Mouse (Mus musculus) urinary bladder, postnatal 10 days (tissue): ENCODE data around the gene Asphd1.
"Not testable (repeated sequence)": the region's sequence is repeated elsewhere in the genome, so short reads cannot be mapped to it uniquely, and the experiment has no call there.

Experiments used
- DNase-seq: peaks from one replicate; pipeline ENCODE4 v3.0.0; 2022; ENCODE audit warnings: low spot score

The Asphd1 gene

GRCm38 (mm10) chr7:126950647-126951615, 1.5 kb upstream of the Asphd1 start:
- no peak for DNase-seq

DNA sequence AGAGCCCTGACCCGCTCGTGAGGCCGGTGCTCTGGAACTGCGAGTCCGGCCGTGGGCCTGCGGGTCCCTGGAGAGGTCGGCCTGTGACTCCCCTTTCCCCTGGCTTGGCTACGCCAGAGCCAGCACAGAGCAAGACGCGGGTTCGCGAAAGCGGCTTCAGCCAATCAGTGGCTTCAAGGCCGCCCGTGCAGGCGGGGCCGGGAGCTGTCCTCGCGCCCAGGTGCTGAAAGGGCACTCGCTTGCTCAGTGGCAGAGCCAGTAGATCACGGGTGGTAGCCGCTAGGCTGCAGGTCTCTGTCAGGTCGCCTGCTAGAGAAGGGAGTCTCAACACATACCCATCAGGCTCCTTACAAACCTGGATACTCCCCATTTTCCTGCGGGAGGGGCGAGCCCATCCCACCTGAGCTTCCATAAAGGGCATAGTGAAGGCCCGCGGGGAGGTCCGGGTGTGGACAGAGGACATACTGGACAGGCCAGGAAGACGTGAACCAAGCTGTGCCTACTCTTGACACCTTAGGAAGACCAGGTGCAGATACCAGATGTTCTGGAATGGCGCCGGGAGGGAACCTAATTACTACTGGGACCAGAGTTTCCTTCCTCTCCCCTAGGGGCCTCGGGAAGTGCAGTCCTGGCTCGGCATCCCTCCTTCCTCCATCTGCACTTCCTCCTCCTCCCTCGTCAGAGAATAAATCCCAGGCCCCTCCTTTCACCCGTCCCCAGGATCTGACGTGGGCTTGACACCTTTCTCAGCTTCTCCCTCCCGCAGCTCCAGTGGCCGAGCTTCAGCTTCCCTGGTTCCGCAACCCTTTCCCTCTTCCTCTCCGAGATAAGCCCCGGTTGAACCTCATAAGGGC, 638 bp upstream of the Asphd1 start, which contains the start of gene Sez6l2:
Gene Sez6l2 (plus strand): TSS at position 771 of the 854 bp plus-strand sequence.
- peak; percentile 64 for DNase-seq

- no peak for DNase-seq
Observed at GRCm38 (mm10) chr7:126948626-126949025, 756 bp downstream of the Asphd1 start.

DNA sequence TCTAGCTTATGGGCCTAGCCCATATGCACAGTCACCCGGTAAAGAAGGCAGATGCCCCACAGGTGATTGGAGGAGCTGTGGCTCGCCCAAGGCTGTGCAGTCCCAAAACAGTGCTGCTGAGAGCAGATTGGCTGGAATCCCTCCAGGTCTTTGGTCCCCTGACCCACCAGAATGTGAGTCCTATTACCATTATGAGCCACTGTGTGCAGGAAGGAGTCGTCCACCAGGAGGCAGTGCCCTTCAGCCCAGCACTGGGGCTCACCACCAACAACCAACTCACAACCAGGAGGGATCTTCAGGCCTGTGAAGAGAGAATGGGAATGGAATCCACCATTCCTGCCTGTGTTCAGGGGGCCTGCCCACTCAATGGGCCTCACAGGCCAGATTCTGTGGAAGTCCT, 2.9 kb downstream of the Asphd1 start:
- no peak for DNase-seq

GRCm38 (mm10) chr7:126941801-126942200, 7.6 kb downstream of the Asphd1 start:
- DNase-seq, result no peak

- DNase-seq, result no peak
Observed at GRCm38 (mm10) chr7:126941171-126941570, 8.2 kb downstream of the Asphd1 start.

- DNase-seq, result no peak
Observed at GRCm38 (mm10) chr7:126932652-126933051, 16.7 kb downstream of the Asphd1 start.

- DNase-seq, result no peak
Observed at GRCm38 (mm10) chr7:126929046-126929445, 20.3 kb downstream of the Asphd1 start.

GRCm38 (mm10) chr7:126928384-126929037, 20.9 kb downstream of the Asphd1 start, which contains the start of gene Kctd13:
Kctd13 (plus strand) TSS chr7:126928879.
- DNase-seq, result peak; percentile 62

DNA sequence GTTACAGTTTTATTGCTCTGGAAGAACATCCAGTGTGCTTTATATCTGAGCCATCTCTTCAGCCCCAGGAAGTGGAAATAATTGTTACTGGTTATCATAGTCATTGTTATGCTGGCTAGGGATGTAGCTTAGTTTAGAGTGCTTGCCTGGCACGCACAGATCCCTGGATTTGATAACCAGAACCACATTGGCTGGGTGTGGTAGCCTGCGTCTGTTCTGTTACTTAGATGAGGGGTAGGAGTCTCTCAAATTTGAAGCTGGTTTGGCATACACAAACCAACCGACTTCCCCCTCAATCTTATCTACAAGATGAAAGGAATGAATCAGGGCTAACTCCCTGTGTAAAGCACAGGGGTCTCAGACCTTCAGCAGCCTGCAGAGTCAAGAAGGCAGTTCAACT, 23.1 kb downstream of the Asphd1 start:
- DNase-seq, result no peak

GRCm38 (mm10) chr7:126923999-126924398, 25.4 kb downstream of the Asphd1 start:
- no peak for DNase-seq

- no peak for DNase-seq
Observed at GRCm38 (mm10) chr7:126922624-126923060, 26.7 kb downstream of the Asphd1 start, which contains the start of gene Tmem219. Tmem219 (minus strand) TSS chr7:126922917.

DNA sequence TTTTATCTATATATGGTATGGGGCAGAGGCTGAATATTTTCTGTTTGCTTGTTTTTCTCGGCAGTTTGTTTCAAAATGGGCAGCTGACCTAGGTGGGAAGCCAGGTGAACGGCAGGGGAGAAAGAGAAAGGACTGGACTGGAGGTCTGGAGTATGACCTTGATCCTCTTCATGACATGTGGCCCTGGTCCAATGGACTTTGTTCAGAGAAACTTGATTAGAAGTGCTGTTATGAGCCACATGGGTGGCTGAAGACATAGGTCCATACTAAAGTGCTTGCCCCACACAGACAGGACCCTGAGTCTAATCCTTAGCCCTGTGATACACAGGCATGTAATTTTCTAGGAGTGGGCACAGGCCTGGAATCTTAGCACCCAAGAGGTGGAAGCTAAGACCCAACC, 27.8 kb downstream of the Asphd1 start:
- no peak for DNase-seq

GRCm38 (mm10) chr7:126919973-126920372, 29.4 kb downstream of the Asphd1 start:
- no peak for DNase-seq

DNA sequence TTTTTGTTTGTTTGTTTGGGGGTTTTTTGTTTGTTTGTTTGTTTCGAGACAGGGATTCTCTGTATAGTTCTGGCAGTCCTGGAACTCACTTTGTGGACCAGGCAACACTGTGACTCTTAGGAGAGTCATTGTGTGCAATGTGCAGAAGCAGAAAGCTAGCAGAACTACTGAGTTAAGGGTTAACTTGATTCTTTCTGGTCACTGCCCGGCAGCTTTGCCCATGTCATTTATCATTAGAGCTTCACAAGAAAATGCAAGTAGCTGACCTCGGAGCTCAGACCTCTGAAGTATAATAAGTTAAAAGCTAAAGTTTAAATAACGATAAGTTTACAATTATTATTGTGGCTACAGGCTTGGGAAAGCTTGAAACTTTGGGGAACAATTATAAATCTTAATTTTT, 31.0 kb downstream of the Asphd1 start:
- not testable (repeated sequence) for DNase-seq

DNA sequence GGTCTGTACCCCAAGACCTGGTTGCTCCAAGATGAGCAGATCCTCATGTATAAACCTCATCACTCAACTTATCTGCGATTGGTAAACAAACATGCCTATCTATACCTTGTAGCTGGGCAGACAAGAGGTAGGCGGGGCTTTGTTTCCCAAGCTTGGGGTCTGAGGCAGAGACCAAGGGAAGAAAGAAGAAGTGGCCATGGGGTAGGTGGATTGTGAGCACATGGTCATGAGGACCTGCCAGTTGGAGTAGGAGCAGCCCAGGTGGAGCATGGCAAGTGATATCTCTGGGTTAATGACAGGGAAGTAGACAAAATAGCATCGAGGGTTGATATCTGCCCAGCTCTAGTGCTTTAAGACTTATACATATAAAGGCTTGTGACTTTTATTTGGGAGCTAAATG, 34.5 kb downstream of the Asphd1 start:
- DNase-seq, result no peak

- no peak for DNase-seq
Observed at GRCm38 (mm10) chr7:126905590-126905989, 43.8 kb downstream of the Asphd1 start.

- DNase-seq, result not testable (repeated sequence)
Observed at GRCm38 (mm10) chr7:126899781-126900180, 49.6 kb downstream of the Asphd1 start.

GRCm38 (mm10) chr7:126898102-126898990, 51.0 kb downstream of the Asphd1 start:
- peak; percentile 97 for DNase-seq

DNA sequence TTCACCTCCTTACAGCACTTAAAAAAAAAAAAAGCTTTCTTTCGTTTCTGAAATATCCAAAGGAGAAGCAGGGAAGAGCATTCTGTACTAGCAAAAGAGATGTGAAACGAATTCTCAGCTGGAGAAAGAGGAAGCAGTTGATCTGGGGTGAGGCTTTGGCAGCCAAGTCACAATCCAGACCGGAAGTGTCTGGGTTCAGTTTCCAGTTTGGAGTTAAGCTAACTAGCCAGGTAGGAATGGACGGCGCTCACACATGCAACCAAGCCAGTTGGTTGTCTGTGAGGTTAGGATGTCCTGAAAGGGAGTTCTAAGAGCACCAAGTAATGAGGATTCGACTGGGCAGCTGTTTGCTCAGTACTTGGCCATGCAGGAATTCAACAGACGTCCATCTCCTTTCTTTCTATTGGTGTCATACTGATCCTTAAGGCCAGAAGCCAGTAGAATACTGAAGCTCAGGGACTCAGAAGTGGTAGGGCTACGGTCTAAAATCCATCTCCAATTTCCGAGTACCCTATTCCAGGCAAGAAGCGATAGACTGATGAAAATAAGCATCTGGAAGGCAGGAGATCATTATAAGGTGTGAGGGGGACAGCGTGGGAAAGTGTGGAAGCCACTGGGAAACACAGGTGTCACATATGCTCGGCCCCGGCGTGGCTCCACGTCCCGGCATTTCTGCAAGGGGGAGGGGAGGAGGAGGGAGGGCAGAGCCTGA, 51.8 kb downstream of the Asphd1 start:
- no peak for DNase-seq
